Mouse (Mus musculus) forebrain, embryonic 16.5 days (tissue): ENCODE data around the gene Unc45b. TPM values are rescaled to one million over a fixed set of nuclear protein-coding genes. Genes with fewer than 3 reads are reported as not detected.

ENCODE experiments used
- ATAC-seq: fragments of 200-750 bp; cut with Nextera tagmentation; 2 replicates; pipeline ENCODE4 v1.8.0; 2017; ENCODE audit warnings: mild to moderate bottlenecking, moderate library complexity
- H3K27ac ChIP-seq: fragments of 300-500 bp; sonication (generic); 2 replicates; pipeline ENCODE4 v1.5.1; 2014; ENCODE audit warnings: low read length, control low read depth
- H3K27me3 ChIP-seq: fragments of 300-500 bp; sonication (generic); replicated peaks from 2 replicates; pipeline ENCODE4 v1.6.1; 2014; ENCODE audit warnings: low read length; ENCODE audit not compliant: control insufficient read depth, insufficient read depth
- H3K36me3 ChIP-seq: fragments of 300-500 bp; sonication (generic); 2 replicates; pipeline ENCODE4 v1.6.1; 2014; ENCODE audit not compliant: control insufficient read depth, insufficient read depth
- H3K4me1 ChIP-seq: fragments of 300-500 bp; sonication (generic); replicated peaks from 2 replicates; pipeline ENCODE4 v1.6.1; 2014; ENCODE audit warnings: low read length; ENCODE audit not compliant: control insufficient read depth, insufficient read depth
- H3K4me2 ChIP-seq: fragments of 300-500 bp; sonication (generic); 2 replicates; pipeline ENCODE4 v1.6.1; 2014; ENCODE audit warnings: mild to moderate bottlenecking, low read length, control low read depth
- H3K4me3 ChIP-seq: fragments of 300-500 bp; sonication (generic); replicated peaks from 2 replicates; pipeline ENCODE4 v1.5.1; 2014; ENCODE audit warnings: mild to moderate bottlenecking, low read length, control low read depth
- H3K9ac ChIP-seq: fragments of 300-500 bp; sonication (generic); replicated peaks from 2 replicates; pipeline ENCODE4 v1.6.1; 2014; ENCODE audit warnings: low read depth, low read length, control low read depth
- H3K9me3 ChIP-seq: fragments of 300-500 bp; sonication (generic); 2 replicates; pipeline ENCODE4 v1.6.1; 2016; ENCODE audit warnings: low read length; ENCODE audit not compliant: control insufficient read depth
- WGBS: fragments of 180-500 bp; shearing (Covaris S2); extraction: QIAGEN DNeasy Blood & Tissue Kit; methylation state at CpG from one replicate; pipeline ENCODE4 v1.1.7; 2014; 5-methylcytosine and 5-hydroxymethylcytosine counted together
- polyA plus RNA-seq: library from polyadenylated mRNA; unstranded; fragments of >200 nt; fragmentation: Nextera tagmentation; extraction: Ambion mirVana; gene quantifications from 2 replicates; pipeline ENCODE4 v1.2.1, GENCODE M21; 2015

Unc45b gene
- polyA plus RNA-seq, 1 experiment from 2014 or later, result 1.6 TPM

DNA sequence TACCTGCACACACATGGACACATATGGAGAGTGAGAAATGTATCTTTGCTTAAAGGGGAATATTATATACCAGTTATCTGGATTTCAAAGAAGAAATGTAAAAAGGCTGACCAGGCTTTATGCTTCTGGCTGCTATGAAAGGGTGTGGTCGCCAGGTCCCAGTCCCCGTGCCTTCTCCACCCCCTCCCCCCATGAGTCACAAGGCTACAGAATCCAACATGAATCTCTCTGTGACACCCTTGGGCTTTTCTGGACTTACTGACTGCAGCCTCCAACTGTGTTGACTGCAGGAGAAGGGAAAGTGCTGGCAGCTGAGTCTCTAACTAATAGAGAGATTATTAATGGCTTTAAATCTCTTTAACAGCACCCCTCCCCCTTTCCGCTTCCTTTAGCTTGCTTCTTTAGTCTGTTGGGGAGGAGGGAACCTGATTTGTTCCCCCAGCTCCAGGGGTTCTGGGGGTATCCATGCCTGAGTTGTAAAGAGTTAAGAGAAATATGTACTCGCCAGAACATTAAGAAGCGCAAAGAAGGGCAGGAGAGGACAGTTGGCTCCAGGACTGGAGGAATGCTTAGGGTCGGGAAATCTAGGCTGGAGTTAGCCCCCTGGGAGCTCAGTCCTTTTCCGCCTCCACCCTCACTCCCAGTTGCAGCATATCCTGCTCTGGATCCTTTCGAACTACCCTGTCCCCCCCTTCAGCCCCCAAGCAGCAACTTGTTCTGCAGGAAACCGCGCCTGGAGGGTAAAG lies 40.6 kb downstream of the Unc45b start, which contains the start of gene Slfn5:
Gene Slfn5 (plus strand): TSS at position 614 of the 746 bp plus-strand sequence.
- WGBS, result 9% methylated on average over 10 of the region's 10 CpGs
- H3K9ac ChIP-seq, result no peak within 1 kb of the TSS
- H3K4me2 ChIP-seq, result 0 out of 2 replicates have a peak within 1 kb of the TSS, but pooled peaks have one; percentile 2

DNA sequence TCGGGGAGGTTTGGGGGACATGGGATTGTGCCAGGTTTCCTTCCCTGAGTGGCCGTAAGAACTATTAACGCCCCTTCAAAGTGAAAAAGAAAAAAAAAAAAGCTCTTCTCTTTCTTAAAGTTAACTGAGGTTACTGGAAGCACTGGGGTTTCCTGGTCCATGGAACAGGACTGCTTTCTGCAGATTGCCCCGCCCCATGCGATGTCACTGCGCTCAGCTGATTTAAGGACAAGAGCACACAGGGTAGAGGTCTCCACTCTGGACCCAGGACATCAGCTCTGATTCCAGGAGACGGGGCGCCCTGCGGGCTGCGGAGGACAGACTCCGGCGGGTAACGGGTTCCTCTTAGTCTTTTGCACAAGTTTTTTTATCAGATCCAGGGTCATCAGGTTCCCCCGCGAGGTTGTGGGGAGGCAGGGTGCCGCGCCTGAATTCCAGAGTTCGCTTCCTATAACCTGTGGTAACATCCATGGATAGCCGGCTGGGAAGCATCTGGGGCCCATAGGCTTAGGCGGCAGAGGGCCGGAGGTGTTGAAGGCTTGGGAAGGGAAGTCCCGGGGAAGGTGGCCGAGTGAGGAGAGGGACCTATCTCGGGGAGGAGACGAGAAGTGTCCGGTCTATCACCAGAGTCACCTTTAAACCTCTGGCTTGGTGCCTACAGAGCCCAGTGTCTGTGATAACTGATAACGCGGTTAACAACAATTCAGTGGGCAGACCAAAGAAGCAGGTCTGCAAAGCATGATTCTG lies 41.7 kb downstream of the Unc45b start:
- Histone ChIP-seq H3K27ac (no peak overlapping the region), H3K4me1 (no peaks in the 10 kb centered on the region), H3K9ac (no peak overlapping the region), H3K9me3 (no peaks in the 10 kb centered on the region), H3K4me2 (0 out of 2 replicates have a peak overlapping the region, but pooled peaks have one; percentile 2), H3K36me3 (no peaks in the 10 kb centered on the region), H3K4me3 (no peak overlapping the region), H3K27me3 (peaks cover 35% of the 10 kb centered on the region)
- WGBS, result 9% methylated on average over 28 of the region's 28 CpGs
- ATAC-seq, result no peak

More for the DNA sequence above, 40.6 kb downstream of the Unc45b start, which contains the start of gene Slfn5:
- Histone ChIP-seq H3K36me3 (no peaks in the 10 kb centered on the region), H3K27me3 (peaks cover 35% of the 10 kb centered on the region), H3K4me3 (no peak within 1 kb of the TSS), H3K27ac (no peak within 1 kb of the TSS), H3K9me3 (no peaks in the 10 kb centered on the region), H3K4me1 (no peaks in the 10 kb centered on the region)
- no peak for ATAC-seq

DNA sequence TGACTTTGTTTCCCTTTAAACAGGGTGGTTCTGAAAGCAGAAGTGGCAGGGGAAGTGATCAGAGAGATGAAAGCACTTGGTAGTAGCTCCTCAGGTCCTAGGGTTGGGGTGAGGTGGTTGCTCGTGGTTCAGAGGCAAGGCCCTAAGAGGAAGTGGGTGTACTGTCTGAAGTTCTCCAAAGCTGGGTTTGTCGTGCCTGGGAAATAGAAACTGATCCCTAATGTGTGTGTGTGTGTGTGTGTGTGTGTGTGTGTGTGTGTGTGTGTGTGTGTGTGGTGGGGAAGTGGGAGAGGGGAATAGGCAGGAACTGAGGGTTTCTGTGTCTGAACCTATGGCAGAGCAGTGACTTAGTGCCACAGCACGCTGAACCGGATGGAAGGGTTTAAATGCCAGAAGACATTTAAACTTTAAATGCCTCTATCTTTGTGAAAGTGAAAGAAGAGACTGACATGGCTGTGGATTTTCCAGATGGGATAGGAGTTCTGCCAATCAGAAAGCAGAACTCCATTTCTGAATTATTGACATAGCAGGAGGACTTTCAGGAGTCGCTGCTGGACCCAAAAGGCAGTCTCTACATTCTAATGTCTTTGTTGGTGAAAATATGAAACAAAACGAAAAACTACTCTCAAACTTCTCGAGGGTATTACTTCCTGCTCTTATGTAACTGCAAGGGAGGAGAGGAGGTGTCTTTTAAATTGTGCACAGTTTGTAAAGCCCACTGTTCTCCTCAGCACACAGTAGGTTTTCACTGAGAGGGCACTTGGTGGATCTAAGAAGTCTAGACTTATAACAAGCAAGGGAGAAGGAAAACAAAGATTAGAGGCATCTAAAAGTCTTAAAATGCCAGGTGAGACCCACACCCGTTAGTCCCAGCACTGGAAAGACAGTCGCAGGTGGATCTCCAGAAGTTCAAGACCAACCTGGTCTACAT lies 42.5 kb downstream of the Unc45b start:
- H3K4me2 ChIP-seq, result no peak overlapping the region
- H3K9me3 ChIP-seq, result no peaks in the 10 kb centered on the region
- no peaks in the 10 kb centered on the region for H3K4me1 ChIP-seq
- no peak overlapping the region for H3K4me3 ChIP-seq
- no peak overlapping the region for H3K27ac ChIP-seq
- 68% methylated on average over 9 of the region's 9 CpGs for WGBS
- no peak for ATAC-seq
- no peak overlapping the region for H3K9ac ChIP-seq
- H3K36me3 ChIP-seq, result no peaks in the 10 kb centered on the region
- peaks cover 35% of the 10 kb centered on the region for H3K27me3 ChIP-seq

DNA sequence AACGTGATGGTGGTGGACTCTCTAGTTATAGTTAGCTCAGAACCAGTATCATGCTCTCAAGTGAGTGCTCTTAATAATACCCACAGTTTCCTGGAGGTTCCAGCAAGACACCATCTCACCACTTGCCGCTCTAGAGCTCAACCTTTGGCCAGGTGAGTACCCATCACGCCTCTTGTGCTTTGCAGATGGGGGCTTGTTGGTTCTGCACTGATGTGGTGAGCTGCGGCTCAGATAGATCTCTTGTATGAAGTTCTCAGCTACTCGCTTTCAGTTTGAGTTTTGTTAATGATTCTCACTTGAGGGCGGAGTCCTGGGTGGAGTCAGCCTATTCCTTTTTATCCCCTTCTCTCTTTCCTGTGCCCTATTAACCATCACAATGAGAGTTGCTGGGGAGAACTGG lies 44.3 kb downstream of the Unc45b start:
- H3K4me3 ChIP-seq, result no peak overlapping the region
- H3K27ac ChIP-seq, result no peak overlapping the region
- peaks cover 35% of the 10 kb centered on the region for H3K27me3 ChIP-seq
- 82% methylated on average over 6 of the region's 6 CpGs for WGBS
- no peaks in the 10 kb centered on the region for H3K9me3 ChIP-seq
- no peak overlapping the region for H3K4me2 ChIP-seq
- no peak for ATAC-seq
- H3K36me3 ChIP-seq, result no peaks in the 10 kb centered on the region
- H3K9ac ChIP-seq, result no peak overlapping the region
- no peaks in the 10 kb centered on the region for H3K4me1 ChIP-seq

DNA sequence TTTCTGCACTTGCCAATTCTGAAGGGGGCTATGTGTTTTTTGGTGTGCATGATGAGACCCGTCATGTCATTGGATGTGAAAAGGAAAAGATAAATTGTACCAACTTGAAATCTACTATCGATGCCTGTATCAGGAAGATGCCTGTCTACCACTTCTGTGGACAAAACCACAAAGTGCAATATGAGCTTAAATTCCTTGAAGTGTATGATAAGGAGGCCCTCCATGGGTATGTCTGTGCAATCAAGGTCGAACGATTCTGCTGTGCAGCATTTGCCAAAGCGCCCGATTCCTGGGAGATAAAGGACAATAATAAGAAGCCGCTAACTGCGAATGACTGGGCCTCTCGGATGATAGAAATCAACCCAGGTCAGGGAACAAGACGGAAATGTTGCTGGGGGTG lies 46.6 kb downstream of the Unc45b start:
- Histone ChIP-seq H3K27ac (no peak overlapping the region), H3K36me3 (no peaks in the 10 kb centered on the region), H3K9me3 (no peaks in the 10 kb centered on the region), H3K27me3 (peaks cover 18% of the 10 kb centered on the region), H3K4me1 (no peaks in the 10 kb centered on the region), H3K4me3 (no peak overlapping the region), H3K4me2 (no peak overlapping the region), H3K9ac (no peak overlapping the region)
- 86% methylated on average over 10 of the region's 10 CpGs for WGBS
- no peak for ATAC-seq

DNA sequence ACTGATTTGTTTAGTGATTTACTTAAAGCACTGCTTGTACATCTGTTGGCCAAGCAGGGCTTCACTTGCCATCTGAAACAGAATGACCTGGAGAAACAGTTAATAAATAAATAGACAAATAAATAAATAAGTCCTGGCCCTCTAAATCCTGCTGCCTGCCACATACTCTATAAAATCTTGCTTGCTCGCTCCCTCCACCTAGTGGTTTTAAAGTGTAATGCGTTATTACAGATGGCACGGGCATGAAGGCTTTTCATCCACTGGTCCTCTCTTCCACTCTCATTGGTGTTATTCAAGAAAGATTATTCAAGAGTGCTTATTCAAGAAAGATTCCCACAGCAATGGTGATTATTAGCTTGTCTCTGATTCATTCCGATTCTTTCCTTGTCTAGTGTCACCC lies 49.3 kb downstream of the Unc45b start:
- H3K4me3 ChIP-seq, result no peak overlapping the region
- H3K27me3 ChIP-seq, result no peaks in the 10 kb centered on the region
- no peaks in the 10 kb centered on the region for H3K9me3 ChIP-seq
- no peak overlapping the region for H3K27ac ChIP-seq
- WGBS, result 19% methylated on average over 4 of the region's 4 CpGs
- H3K9ac ChIP-seq, result no peak overlapping the region
- H3K36me3 ChIP-seq, result no peaks in the 10 kb centered on the region
- ATAC-seq, result no peak
- no peak overlapping the region for H3K4me2 ChIP-seq
- no peaks in the 10 kb centered on the region for H3K4me1 ChIP-seq

DNA sequence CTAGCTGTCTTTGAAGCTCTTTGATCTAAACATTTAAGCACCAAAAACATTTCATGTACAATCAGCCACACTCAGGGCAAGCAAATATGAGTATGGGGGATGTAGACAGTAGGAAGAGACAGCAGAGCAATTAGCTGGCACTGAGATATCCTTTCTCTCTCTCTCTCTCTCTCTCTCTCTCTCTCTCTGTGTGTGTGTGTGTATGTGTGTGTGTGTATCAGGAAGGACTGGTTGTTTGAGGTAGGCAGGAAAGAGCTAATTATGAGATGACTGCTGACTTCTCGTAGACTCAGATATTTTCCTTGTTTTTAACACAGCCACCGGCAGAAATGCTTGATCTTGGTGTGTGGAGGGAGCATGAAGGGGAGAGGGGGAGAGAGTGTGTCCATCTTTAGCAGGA lies 51.4 kb downstream of the Unc45b start:
- no peaks in the 10 kb centered on the region for H3K9me3 ChIP-seq
- H3K36me3 ChIP-seq, result no peaks in the 10 kb centered on the region
- no peak for ATAC-seq
- 85% methylated on average over 2 of the region's 2 CpGs for WGBS
- no peaks in the 10 kb centered on the region for H3K4me1 ChIP-seq
- H3K4me3 ChIP-seq, result no peak overlapping the region
- no peak overlapping the region for H3K27ac ChIP-seq
- no peak overlapping the region for H3K9ac ChIP-seq
- H3K4me2 ChIP-seq, result no peak overlapping the region
- H3K27me3 ChIP-seq, result no peaks in the 10 kb centered on the region

DNA sequence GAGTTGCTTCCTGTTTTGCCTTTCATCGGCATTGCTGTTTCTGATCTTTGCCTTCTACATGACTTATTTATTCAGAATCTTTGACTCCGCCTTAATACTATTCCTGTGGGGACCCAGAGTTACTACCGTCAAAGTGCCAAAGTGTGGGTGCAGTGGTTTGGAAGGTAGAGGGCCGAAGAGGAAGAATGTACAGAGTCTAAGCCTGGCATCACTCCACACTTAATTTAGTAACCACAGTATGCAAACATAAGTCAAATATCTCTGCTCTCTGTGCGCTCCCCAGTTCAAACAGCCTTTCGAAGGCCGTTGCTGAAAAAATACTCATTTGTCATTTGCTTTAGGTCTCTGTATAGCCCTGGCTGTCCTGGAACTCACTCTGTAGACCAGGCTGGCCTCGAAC lies 51.9 kb downstream of the Unc45b start:
- H3K27ac ChIP-seq, result no peak overlapping the region
- 88% methylated on average over 8 of the region's 8 CpGs for WGBS
- no peaks in the 10 kb centered on the region for H3K4me1 ChIP-seq
- no peaks in the 10 kb centered on the region for H3K9me3 ChIP-seq
- no peak overlapping the region for H3K4me2 ChIP-seq
- no peak overlapping the region for H3K4me3 ChIP-seq
- H3K27me3 ChIP-seq, result no peaks in the 10 kb centered on the region
- H3K9ac ChIP-seq, result no peak overlapping the region
- ATAC-seq, result no peak
- H3K36me3 ChIP-seq, result no peaks in the 10 kb centered on the region
